Mouse (Mus musculus) lung, adult 18-20 months (tissue): ENCODE results near the gene Fam69b.

ENCODE experiments used
- DNase-seq, 2 experiments: peaks; one replicate each; pipeline ENCODE4 v3.0.0; 2022; ENCODE audit warnings: mixed read lengths in 2 of 2

The Fam69b gene

DNA sequence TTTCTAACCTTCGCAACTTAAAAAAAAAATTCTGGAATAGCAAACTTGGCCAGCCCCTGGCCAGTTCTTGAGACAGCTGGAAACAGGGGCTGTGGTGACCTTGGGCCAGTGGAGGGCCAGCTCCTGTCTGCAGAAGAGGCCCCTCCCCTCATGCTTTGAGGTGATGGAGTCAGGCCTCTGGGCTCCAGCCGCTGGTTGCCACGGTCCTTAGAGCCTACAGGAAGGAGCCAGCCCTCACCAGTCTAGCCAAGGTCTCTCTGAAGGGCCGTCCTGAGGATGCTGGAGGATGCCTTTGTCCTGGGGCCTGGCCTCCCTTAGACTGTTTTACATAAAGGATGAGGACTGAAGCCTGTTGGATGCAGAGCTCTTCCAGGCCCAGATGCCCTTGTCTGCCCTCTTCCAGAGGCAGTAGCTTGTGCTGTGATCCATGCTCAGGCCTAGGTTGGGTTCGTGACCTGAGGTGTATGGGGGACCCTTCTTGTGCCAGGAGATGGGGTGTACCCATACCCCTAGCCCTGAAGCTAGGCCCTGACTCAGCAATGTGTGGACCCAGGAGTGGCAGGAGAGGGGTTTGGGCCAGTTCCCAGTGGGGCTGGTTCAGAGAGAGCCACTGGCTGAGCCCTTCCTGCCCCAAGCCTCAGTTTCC lies 658 bp downstream of the Fam69b start:
- no peak for DNase-seq

DNA sequence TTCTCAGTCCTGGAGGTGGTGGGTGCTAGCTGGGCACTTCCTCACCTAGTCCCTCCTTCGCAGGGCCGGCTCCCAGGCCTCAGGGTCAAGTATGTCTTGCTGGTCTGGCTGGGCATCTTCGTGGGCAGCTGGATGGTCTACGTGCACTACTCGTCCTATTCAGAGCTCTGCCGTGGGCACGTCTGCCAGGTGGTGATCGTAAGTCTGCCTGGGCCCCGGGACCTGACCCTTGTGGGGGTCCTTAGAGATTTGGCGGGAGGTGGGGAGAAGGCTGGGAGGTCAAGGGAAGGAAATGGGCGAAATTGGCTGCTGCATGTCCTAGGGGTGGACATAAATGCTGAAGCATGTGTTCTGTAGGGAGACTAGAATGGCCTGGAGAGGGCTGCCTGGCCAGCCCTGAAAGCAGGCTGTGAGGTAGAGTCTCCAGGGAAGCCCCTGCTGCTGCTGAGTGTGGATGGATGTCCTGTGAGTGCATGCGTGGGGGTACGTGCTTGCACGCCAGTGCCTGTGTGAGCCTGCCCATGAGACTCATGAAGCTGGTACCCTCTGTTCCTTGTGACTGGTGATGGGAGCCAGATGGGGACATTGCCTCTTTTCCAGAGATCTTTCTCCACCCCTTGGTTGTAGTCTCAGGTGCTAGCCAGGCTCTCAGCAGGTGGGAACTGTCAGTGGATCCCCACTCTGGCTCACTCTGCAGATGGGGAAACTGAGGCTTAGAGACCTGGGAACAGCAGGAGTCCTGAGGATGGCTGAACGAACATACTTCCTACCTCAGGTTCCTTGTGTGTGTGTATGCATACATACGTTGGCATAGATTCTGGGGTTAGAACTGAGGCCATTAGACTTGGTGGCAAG lies 4.5 kb downstream of the Fam69b start:
- no peak for DNase-seq

DNA sequence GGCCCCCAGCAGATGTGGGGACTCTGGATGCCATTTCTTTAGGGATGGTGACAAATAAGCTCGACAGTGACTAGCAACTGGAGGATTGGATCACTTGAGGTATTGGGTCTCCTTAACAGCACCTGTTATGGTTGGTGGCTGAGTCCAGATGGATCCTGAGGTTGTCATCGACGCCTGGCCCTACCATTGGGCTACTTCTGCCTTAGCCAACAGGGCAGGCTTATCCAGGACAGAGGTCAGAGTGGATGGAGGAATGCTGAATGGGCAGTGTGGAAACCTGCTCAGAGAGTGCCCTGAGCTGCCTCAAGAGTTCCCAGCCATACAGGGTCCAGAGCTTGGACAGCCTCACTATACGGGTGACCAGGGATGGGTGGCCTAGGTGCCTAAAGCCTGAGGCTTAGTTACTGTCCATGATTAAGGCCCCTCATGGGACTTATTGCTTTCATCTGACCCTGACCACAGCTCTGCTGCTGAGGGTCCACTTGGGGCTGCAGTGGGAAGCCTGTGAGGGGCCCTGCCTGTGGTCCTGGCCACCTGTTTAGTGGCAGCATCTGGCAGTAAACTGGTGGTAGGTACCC lies 5.8 kb downstream of the Fam69b start:
- DNase-seq, result no peak

DNA sequence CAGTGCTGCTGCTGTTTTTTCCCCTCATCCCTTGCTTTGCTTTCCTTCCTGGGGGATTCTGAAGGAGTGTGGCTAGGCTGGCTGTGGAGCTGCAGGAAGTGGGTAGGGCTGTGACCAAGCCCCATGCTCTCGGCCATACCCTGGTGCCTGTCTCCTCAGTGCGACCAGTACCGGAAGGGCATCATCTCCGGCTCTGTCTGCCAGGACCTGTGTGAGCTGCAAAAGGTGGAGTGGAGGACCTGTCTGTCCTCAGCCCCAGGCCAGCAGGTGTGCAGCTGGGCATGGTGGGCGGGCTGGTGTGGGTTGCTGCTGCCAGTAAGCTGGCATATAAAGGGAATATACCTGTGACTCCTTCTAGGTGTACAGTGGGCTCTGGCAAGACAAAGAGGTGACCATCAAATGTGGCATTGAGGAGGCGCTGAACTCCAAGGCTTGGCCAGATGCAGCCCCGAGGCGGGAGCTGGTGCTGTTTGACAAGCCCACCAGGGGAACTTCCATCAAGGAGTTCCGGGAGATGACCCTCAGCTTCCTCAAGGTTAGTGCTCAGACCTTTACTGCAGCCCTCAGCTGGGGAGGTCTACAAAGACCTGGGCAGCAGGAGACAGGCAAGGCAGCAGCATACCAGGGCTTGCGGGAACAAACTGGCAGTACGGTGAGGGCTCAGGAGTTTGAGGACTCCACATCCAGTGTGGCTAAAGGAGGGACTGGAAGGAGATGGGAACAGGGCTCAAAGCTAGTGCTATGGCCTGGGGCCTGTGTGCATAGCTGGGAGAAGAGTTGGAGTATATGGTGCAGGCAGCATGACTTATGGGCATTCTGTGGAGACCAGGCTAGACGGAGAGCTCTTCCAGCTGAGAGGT lies 6.6 kb downstream of the Fam69b start:
- DNase-seq, result no peak

DNA sequence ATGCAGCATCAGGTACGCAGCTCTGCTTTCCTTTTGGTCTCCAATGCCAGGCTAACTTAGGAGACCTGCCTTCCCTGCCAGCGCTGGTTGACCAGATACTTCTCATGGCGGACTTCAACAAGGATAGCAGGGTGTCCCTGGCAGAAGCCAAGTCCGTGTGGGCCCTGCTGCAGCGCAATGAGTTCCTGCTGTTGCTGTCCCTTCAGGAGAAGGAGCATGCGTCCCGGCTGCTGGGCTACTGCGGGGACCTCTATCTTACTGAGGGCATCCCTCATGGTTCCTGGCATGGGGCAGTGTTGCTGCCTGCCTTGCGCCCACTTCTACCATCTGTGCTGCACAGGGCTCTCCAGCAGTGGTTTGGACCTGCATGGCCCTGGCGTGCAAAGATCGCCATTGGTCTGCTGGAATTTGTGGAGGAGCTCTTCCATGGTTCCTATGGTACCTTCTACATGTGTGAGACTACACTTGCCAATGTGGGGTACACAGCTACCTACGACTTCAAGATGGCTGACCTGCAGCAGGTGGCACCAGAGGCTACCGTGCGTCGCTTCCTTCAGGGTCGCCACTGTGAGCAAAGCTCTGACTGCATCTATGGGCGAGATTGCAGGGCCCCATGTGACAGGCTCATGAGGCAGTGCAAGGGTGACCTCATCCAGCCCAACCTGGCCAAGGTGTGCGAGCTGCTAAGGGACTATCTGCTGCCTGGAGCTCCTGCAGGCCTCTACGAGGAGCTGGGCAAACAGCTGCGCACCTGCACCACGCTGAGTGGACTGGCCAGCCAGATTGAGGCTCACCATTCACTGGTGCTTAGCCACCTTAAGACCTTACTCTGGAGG lies 7.5 kb downstream of the Fam69b start:
- no peak for DNase-seq

DNA sequence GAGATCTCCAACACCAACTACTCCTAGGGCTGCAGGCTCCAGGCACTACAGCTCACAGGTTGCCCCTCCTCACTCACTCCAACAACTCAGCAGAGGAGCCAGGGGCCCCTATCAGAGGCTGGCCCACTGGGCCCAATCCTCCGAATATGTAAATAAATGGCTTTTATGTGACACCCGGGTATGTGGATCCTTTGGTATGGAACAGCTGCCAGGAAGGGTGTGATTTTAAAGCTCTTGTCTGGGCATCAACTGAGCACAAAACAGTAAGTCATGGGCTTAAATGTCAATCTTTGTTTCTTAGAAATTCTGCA lies 8.0 kb downstream of the Fam69b start:
- DNase-seq, result no peak

DNA sequence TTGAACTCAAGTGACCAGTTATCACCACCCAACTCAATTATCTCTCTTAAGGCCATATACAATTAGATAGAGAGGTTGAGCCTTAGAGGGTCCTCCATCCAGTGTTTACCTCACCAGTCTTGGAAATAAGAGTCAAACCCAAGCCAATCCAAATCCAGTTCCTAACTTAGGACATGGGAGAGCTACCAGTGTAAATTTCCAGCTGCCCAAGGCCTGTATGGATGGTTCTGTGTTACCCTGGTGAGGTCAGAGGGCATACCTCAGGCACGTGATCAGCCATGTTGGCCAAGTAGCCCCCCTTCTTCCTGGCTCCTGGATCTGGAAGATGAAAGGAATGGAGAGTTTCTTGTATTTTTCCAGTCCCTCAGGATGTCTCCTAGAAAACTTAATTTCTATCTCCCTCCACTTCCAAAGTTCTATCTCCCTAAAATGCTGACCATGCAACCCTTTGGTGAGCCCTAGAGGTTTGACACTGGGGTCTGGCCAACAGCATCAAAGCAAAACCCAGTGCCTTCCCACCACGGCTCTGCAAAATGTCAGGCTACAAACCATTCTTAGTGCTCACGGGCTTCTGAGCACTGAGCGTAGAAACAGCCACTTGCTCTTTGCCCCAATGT lies 9.2 kb downstream of the Fam69b start:
- no peak for DNase-seq

DNA sequence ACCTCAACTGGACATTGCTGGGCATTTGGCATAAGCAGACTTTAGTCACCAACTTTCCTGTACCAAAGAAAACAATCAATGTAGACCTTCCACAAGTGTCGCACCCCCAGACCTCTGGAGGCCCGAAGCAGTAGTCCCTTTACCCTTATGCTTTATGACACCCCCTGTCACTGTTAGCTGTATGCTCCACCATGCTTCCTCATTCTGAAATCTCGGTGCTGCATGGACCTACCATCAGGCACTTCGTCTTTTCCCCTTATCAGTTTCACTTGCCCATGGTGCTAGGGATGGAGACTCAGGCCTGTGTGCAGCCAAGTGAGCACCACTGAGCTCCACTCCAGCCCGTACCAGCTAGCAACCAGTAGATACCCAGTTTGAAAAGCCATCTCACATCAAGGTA lies 9.8 kb downstream of the Fam69b start:
- no peak for DNase-seq

DNA sequence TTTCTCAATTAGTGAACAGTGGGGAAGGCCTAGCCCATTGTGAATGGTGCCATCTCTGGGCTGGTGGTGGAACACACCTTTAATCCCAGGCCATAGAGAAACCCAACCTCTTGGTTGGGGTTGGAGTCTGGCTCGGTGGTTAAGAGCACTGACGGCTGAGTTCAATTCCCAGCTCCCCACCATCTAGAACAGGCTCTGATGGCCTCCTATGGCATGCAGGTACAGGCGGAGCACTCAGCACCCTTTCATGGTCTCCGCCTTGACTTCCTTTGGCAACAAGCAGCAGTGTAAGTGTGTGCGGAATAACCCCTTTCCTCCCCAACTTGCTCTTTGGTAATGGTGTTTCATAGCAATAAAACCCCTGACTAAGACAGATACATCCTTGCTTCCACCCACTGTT lies 10.3 kb downstream of the Fam69b start:
- no peak for DNase-seq

DNA sequence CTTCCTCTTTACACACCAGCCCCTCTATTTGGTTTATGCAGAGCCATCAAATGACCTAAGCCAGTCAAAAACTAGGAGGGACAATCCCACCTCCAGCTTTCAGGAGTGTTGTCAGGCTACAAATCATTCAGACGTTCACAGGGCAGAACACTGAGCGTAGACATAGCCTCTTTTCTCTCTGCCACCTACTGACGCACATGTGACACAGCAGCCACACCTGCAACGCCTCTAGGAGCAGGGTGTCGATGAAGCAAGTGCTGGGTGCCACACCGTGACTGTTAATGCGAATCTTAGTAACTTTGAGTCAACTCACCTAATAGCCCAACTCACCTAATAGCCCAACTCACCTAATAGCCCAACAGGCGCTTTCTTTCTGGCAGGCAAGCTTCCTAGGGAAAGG lies 10.8 kb downstream of the Fam69b start:
- peak; percentile 61 to 75 for DNase-seq

DNA sequence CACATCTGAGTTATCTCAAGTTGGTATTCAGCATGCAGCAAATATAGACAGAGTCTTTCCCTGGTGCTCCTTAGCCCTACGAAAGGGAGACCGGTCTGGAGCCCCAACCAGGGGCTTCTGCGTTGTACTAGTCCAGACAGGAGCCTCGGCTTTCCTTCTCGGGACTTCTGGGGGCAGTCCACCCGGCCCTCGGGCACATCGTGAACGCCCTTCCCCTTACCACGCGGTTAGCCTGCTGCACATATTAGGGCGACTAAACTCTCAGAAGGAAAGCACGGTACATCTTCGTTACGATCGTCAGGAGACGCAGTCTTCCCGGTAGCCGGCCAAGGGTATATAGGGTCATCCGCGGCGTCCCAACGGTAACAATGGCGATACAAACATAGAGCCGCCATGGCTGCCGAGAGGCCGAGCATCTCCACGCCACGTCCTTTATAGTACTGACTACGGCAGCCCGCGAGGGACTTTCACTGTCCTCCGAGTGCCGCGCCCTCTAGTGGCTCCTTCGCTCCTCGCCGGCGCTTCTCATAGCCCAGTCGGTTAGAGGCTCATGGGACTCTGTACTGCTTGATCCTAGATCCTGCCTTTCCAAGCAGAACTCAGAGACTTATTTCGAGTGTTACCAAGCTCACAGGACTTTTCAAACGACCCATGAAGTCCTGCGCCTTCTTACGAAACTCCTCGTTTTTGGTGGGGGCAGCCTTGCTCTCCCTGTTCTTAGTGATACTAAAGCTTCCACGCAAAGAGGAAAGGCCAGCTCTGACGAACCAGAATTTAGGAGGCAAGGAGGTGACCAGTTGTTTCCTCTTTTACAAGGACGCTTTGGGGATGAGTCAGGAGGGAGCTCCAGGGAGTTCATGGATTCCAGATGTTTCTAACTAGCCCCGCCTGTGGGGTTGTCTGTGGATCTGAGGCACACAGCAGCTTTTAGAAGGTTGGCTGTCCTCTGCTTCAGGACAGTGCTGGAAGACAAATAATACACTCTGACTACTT lies 11.9 kb downstream of the Fam69b start:
- DNase-seq, result peak; percentile 94 to 95

DNA sequence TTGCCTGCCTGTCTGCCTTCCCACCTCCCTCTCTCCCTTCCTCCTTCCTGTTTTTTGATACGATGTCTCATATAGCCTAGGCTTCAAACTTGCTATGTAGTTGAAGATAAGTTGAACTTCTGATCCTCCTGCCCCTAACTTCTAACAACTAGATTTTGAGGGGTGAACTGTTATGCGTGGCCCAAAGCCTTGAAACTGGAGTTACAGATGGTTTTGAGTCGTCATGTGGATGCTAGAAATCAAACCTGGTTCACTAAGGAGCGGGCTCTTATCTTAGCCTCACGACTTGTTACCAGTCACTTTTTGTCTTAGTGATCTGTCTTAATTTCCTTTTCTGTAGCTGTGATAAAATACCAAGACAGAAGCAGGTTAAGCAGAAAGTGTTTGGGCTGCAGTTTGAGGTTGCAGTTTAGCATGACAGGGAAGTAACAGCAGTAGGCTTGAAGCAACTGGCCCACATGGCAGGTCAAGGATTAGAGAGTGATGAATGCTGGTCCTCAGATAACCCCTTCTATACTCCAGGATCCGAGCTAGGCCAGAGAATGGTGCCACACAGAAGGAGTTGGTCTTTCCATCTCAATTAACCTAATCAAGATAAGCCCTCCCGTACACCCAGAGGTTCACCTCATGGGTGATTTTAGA lies 12.9 kb downstream of the Fam69b start:
- no peak for DNase-seq

DNA sequence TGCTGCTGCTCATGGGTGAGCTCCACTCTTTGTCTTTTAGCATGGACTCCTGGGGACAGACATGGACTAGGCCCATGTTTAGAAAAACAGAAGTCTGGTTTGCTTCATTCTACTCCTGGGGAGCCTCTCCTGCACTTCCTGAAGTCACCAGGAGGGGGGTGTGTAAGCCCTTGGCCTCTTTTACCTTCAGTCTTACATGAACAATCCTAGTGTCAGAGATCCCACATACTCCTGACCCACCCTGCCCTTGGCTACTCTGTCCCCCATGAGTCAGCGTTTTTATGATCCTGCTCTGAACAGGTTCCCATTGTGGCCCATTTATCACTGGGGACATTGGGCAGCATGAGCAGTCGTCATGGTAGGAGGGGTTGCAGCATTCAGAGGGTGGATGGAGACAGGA lies 15.7 kb downstream of the Fam69b start:
- peak in 1 of 2 experiments; percentile 27 for DNase-seq

DNA sequence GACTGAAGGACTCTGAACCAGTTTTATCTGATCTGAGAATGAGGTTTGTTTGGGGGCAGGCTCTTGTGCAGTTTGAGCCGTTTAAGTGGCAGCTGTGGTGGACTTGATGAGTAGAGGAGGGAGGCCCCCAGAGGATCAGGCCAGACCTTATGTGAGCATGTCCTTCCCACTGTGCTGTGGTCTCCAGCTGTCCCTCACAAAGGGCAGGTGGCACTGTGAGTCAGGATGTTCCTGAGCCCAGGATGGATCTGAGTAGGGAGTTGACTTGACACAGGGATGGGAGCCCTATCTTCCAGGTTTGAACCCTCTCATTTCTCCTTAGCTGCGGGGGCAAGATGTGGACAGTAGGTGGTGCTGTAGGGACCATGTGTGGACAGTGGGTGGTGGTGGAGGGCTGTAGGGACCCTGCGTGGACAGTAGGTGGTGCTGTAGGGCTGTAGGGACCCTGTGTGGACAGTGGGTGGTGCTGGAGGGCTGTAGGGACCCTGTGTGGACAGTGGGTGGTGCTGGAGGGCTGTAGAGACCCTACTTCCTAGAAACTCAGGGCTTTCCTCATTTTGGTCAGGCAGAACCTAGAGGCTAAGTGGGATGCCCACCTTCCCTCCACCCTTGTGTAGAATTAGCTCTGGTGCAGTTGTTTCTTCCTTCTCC lies 18.5 kb downstream of the Fam69b start:
- DNase-seq, result peak; percentile 75 to 83

DNA sequence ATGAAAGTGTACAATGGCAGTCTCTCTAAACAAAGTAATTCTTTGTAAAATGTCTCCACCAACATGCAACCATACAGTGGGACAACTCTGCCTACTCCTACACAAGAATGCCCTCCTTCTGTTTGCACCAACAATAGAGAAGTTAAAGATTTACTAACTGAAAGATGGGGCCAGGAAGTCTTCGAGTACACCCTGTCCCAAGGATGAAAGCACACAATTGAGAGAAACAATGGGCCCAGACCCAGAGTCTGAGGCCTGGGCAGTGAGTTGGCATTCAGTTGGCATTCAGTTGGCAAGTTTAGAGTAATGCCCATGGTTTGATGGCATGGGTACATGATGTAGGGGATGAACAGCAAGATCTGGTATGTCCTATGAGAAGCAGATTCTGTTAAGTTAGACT lies 26.4 kb downstream of the Fam69b start:
- no peak for DNase-seq

DNA sequence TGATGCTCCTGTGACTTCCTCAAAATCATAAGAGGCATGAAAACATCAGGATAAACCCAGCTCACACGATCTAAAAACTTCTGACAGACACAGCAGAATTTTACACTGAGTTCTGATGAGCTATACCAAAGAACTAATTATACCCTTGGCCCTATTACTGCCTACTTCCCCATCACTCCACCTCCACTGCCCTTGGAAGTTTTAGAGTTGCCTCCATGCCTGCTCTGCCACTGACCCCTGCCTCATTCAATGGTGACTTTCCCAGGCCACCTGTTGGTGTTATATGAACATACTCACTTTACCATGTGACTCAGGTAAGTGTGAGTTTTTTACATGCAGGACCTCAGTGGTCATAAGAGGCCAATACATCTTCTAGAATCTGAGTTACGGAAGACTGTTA lies 29.2 kb downstream of the Fam69b start:
- no peak for DNase-seq

DNA sequence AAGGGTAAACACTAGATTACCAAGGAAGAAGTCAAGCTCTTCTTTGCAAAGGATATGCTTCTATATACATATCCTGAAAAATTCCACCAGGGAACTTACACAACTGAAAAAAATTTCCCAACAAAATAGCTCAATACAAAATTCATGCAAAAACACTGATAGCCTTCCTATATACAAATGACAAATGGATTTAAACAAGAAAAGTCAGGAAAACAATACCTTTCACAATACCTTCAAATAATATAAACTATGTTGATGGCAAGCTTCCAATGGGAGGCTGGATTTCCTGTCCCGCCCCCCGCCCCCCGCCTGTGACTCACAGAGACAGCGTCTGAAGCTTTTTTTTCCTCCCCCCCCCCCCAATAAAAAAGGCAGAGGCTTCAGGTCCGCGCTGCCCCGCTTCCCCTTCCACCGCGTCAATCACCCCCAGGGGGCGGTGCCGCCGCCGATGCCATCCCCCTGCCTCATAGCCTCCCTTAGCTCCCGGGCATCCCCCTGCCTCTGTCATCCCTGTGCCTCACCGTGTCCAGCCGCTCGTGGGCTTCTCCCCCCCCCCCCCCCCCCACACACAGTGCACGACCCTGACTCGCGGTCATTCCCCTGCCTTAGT lies 33.0 kb downstream of the Fam69b start:
- no peak for DNase-seq

DNA sequence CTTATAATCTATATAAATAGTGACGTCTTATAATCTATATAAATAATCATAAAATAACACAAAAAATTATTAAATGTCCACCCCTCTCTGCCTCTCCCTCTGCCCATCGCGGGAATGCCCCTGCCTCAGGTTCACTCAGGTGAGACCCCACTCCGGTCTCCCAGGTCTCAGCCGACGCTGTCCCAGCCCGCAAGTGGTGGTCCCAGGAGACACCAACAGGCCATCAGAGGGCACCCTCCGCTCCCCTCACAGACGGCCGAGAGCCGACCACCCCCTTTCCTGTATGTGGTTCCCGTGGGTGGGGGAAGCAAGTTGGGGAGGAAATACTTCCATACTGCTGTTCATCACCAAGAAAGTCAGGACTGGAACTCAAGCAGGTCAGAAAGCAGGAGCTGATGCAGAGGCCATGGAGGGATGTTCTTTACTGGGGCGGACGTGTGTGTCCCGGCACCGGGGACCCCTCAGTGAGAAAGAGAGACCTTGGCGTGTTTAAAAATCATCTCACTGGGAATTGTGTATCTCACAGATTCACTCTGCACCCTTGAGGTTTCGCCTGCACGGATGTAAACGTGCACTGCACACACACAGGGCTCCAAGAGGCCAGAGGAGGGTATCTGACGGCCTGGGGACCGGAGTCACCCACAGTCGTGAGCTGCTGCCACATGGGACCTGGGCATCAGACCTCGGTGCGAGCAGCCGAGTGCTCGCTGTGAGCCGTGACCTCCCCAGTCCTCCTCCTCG lies 33.7 kb downstream of the Fam69b start:
- no peak for DNase-seq
